Mouse (Mus musculus): ENCODE measurements around the gene Fkbp15. TPM values are rescaled to one million over a fixed set of nuclear protein-coding genes. Genes with fewer than 3 reads are reported as not detected.

The Fkbp15 gene
- polyA plus RNA-seq, 1 experiment, result 26.1 TPM

GRCm38 (mm10) chr4:62290816-62291505 is 69.4 kb downstream of the Fkbp15 start:
- Histone ChIP-seq H3K4me3 (ENCODE audit: insufficient read depth, low read length) (no peak overlapping the region), H3K4me1 (ENCODE audit: control insufficient read depth, insufficient read depth, low read length) (peaks cover 6% of the 10 kb centered on the region; the same call in 1 of the 2 replicates), H3K27ac (ENCODE audit: insufficient read depth, low read length) (no peak overlapping the region)
- TF ChIP-seq POLR2A (IDR thresholded peaks at IDR 0.05; ENCODE audit: extremely low read depth, insufficient read depth, low read length) (no peak), CTCF (IDR thresholded peaks at IDR 0.05; ENCODE audit: extremely low read depth, insufficient read depth, low read length) (no peak)

GRCm38 (mm10) chr4:62289226-62289625 is 71.1 kb downstream of the Fkbp15 start:
- H3K4me3 ChIP-seq (ENCODE audit: insufficient read depth, low read length), result no peak overlapping the region
- no peak for TF ChIP-seq POLR2A (IDR thresholded peaks at IDR 0.05; ENCODE audit: extremely low read depth, insufficient read depth, low read length)
- TF ChIP-seq CTCF (IDR thresholded peaks at IDR 0.05; ENCODE audit: extremely low read depth, insufficient read depth, low read length), result no peak
- H3K4me1 ChIP-seq (ENCODE audit: control insufficient read depth, insufficient read depth, low read length), result peaks cover 6% of the 10 kb centered on the region; the same call in 1 of the 2 replicates
- H3K27ac ChIP-seq (ENCODE audit: insufficient read depth, low read length), result no peak overlapping the region

GRCm38 (mm10) chr4:62286992-62287900 is 73.1 kb downstream of the Fkbp15 start:
- Histone ChIP-seq H3K4me1 (ENCODE audit: control insufficient read depth, insufficient read depth, low read length) (peaks cover 6% of the 10 kb centered on the region; the same call in 1 of the 2 replicates), H3K4me3 (ENCODE audit: insufficient read depth, low read length) (peak overlapping the region; percentile 97), H3K27ac (ENCODE audit: insufficient read depth, low read length) (no peak overlapping the region)
- no peak for TF ChIP-seq POLR2A (IDR thresholded peaks at IDR 0.05; ENCODE audit: extremely low read depth, insufficient read depth, low read length)
- no peak for TF ChIP-seq CTCF (IDR thresholded peaks at IDR 0.05; ENCODE audit: extremely low read depth, insufficient read depth, low read length)

- TF ChIP-seq CTCF (IDR thresholded peaks at IDR 0.05; ENCODE audit: extremely low read depth, insufficient read depth, low read length) (no peak), POLR2A (IDR thresholded peaks at IDR 0.05; ENCODE audit: extremely low read depth, insufficient read depth, low read length) (peak; percentile 62; the same call in 1 of the 2 replicates)
- H3K27ac ChIP-seq (ENCODE audit: insufficient read depth, low read length), result peak overlapping the region; percentile 60; the same call in 1 of the 2 replicates
- H3K4me3 ChIP-seq (ENCODE audit: insufficient read depth, low read length), result peak overlapping the region; percentile 97
- peaks cover 6% of the 10 kb centered on the region; the same call in 1 of the 2 replicates for H3K4me1 ChIP-seq (ENCODE audit: control insufficient read depth, insufficient read depth, low read length)
These were observed 73.9 kb downstream of the Fkbp15 start for GRCm38 (mm10) chr4:62286257-62286991.

- H3K4me3 ChIP-seq (ENCODE audit: insufficient read depth, low read length), result no peak overlapping the region; the same call in 1 of the 2 replicates
- no peak for TF ChIP-seq CTCF (IDR thresholded peaks at IDR 0.05; ENCODE audit: extremely low read depth, insufficient read depth, low read length)
- TF ChIP-seq POLR2A (IDR thresholded peaks at IDR 0.05; ENCODE audit: extremely low read depth, insufficient read depth, low read length), result no peak
- no peak overlapping the region for H3K27ac ChIP-seq (ENCODE audit: insufficient read depth, low read length)
- peaks cover 6% of the 10 kb centered on the region; the same call in 1 of the 2 replicates for H3K4me1 ChIP-seq (ENCODE audit: control insufficient read depth, insufficient read depth, low read length)
These were observed 74.8 kb downstream of the Fkbp15 start for GRCm38 (mm10) chr4:62285576-62285975.

GRCm38 (mm10) chr4:62282969-62283368 is 77.4 kb downstream of the Fkbp15 start:
- no peak overlapping the region for H3K27ac ChIP-seq (ENCODE audit: insufficient read depth, low read length)
- H3K4me1 ChIP-seq (ENCODE audit: control insufficient read depth, insufficient read depth, low read length), result peaks cover 3% of the 10 kb centered on the region; the same call in 1 of the 2 replicates
- no peak overlapping the region for H3K4me3 ChIP-seq (ENCODE audit: insufficient read depth, low read length)
- TF ChIP-seq CTCF (IDR thresholded peaks at IDR 0.05; ENCODE audit: extremely low read depth, insufficient read depth, low read length), result no peak
- TF ChIP-seq POLR2A (IDR thresholded peaks at IDR 0.05; ENCODE audit: extremely low read depth, insufficient read depth, low read length), result no peak

GRCm38 (mm10) chr4:62281319-62281718 is 79.0 kb downstream of the Fkbp15 start:
- Histone ChIP-seq H3K27ac (ENCODE audit: insufficient read depth, low read length) (no peak overlapping the region), H3K4me3 (ENCODE audit: insufficient read depth, low read length) (no peak overlapping the region)
- no peak for TF ChIP-seq CTCF (IDR thresholded peaks at IDR 0.05; ENCODE audit: extremely low read depth, insufficient read depth, low read length)
- no peak for TF ChIP-seq POLR2A (IDR thresholded peaks at IDR 0.05; ENCODE audit: extremely low read depth, insufficient read depth, low read length)

GRCm38 (mm10) chr4:62278081-62278480 is 82.3 kb downstream of the Fkbp15 start:
- H3K4me3 ChIP-seq (ENCODE audit: insufficient read depth, low read length), result no peak overlapping the region

More at GRCm38 (mm10) chr4:62281319-62281718, 79.0 kb downstream of the Fkbp15 start:
- H3K4me1 ChIP-seq (ENCODE audit: control insufficient read depth, insufficient read depth, low read length), result no peaks in the 10 kb centered on the region

GRCm38 (mm10) chr4:62277222-62277621 is 83.1 kb downstream of the Fkbp15 start:
- Histone ChIP-seq H3K4me3 (ENCODE audit: insufficient read depth, low read length) (no peak overlapping the region), H3K4me1 (ENCODE audit: control insufficient read depth, insufficient read depth, low read length) (no peaks in the 10 kb centered on the region), H3K27ac (ENCODE audit: insufficient read depth, low read length) (no peak overlapping the region)
- TF ChIP-seq POLR2A (IDR thresholded peaks at IDR 0.05; ENCODE audit: extremely low read depth, insufficient read depth, low read length), result no peak
- no peak for TF ChIP-seq CTCF (IDR thresholded peaks at IDR 0.05; ENCODE audit: extremely low read depth, insufficient read depth, low read length)

More at GRCm38 (mm10) chr4:62278081-62278480, 82.3 kb downstream of the Fkbp15 start:
- Histone ChIP-seq H3K4me1 (ENCODE audit: control insufficient read depth, insufficient read depth, low read length) (no peaks in the 10 kb centered on the region), H3K27ac (ENCODE audit: insufficient read depth, low read length) (no peak overlapping the region)
- TF ChIP-seq CTCF (IDR thresholded peaks at IDR 0.05; ENCODE audit: extremely low read depth, insufficient read depth, low read length) (no peak), POLR2A (IDR thresholded peaks at IDR 0.05; ENCODE audit: extremely low read depth, insufficient read depth, low read length) (no peak)

Data from cortical plate, adult 2 months (tissue).